Mouse (Mus musculus): ENCODE measurements around the gene Lsmem1.

DNA sequence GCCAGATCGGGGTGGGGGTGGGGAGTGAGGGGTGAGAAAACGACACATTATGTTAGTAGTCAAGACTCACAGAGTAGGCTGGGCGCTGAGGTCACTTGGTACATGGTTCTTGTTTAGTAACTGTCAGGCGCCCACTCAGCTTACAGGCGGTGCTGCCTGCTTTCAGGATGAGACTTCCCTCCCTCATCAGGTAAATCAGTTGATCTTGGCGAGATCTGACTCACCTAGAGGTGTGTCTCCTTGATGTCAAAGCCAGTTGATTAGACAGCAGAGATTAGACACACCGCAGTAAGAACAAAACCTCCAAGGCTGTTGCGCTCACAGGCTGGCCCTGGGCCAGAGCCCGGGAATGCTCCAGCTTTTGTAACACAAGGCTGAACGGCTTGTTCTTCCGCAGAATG is 44.5 kb upstream of the Lsmem1 start:
- TF ChIP-seq CTCF (IDR thresholded peaks at IDR 0.05; ENCODE audit: extremely low read depth, insufficient read length, insufficient replicate concordance, low read depth, low read length) (no peak), POLR2A (IDR thresholded peaks at IDR 0.05; ENCODE audit: low read depth, low read length) (no peak)
